Mouse (Mus musculus): Measurements from ENCODE around the gene Bcl2l1.

- TF ChIP-seq POLR2A (IDR thresholded peaks at IDR 0.05; ENCODE audit: control insufficient read depth, extremely low read depth, insufficient read depth, low read length, poor library complexity): no peak
- no peak for TF ChIP-seq CTCF (IDR thresholded peaks at IDR 0.05; ENCODE audit: borderline replicate concordance, control insufficient read depth, extremely low read depth, insufficient read depth, low read length, poor library complexity)
Observed at GRCm38 (mm10) chr2:152767618-152768271, 63.8 kb downstream of the Bcl2l1 start.
